In the genomic region with DNA sequence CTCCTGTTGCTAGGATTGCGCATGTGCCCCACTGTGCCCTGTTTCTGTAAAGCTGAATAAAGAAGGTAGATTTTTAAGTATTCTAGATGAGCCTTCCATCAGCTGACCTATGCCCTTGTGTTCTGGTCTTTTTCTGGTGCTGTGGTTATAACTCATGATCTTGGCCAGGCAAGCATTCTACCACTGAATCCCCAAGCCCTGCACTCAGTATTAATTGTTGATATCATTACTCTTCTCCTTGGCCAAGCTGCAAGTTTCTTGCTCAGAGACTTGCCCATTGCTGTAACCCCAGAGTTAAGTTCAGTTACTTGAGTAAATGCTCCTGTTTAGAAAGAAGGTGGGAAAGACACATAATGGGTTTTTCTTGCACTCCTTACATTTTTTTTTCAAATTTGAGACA, we compare ENCODE assay signal across 17 mouse cellular contexts. TPM values are rescaled to one million over a fixed set of nuclear protein-coding genes. Genes with fewer than 3 reads are reported as not detected.
"Had no signal": no experiment of that assay in that cellular context is flagged by ENCODE, and none has a peak within 500 bp of the region (broad histone marks: within the 10 kb centered on the region; RNA-seq: fewer than 3 reads in every experiment).

No protein-coding gene starts in this region.

- DNase-seq: kidney, adult 11 months; kidney, adult 8-10 months; kidney, postnatal 10 days; kidney, postnatal 36 days; left cerebral cortex, postnatal 4 days; lung, adult 2 months; lung, postnatal 14 days; lung, postnatal 4 days; midbrain, embryonic 14.5 days; thymus, adult 18-20 months; thymus, postnatal 36 days had no signal

- H3K4me3 ChIP-seq: kidney, embryonic 15.5 days; limb, embryonic 12.5 days; limb, embryonic 15.5 days; liver, embryonic 15.5 days had no signal

- H3K4me2 ChIP-seq: kidney, embryonic 15.5 days; limb, embryonic 12.5 days; limb, embryonic 15.5 days; liver, embryonic 11.5 days; liver, embryonic 15.5 days; midbrain, embryonic 11.5 days had no signal

- H3K27ac ChIP-seq: kidney, embryonic 15.5 days; liver, embryonic 15.5 days had no signal

- H3K9ac ChIP-seq: kidney, embryonic 15.5 days; limb, embryonic 12.5 days; limb, embryonic 15.5 days; liver, embryonic 15.5 days had no signal

- H3K4me1 ChIP-seq: kidney, embryonic 15.5 days; liver, embryonic 15.5 days had no signal

- H3K9me3 ChIP-seq: kidney, embryonic 15.5 days; limb, embryonic 12.5 days; limb, embryonic 15.5 days; liver, embryonic 15.5 days had no signal

- H3K27me3 ChIP-seq: kidney, embryonic 15.5 days; limb, embryonic 12.5 days; limb, embryonic 15.5 days; liver, embryonic 15.5 days had no signal

- H3K36me3 ChIP-seq: kidney, embryonic 15.5 days; limb, embryonic 12.5 days; limb, embryonic 15.5 days; liver, embryonic 15.5 days had no signal

RNA-seq across cellular contexts. Expression of a gene that starts 14.8 kb away (rescaled TPM):
- polyA plus RNA-seq: liver, embryonic 11.5 days; midbrain, embryonic 11.5 days; midbrain, embryonic 14.5 days had no signal
